Mouse (Mus musculus): ENCODE results near the gene Gigyf2. TPM values are rescaled to one million over a fixed set of nuclear protein-coding genes. Genes with fewer than 3 reads are reported as not detected.
A peak's percentile ranks its signal among the peaks of the same experiment; 100 is the strongest.

Gene Gigyf2
- polyA plus RNA-seq, 1 experiment: 19.0 TPM

DNA sequence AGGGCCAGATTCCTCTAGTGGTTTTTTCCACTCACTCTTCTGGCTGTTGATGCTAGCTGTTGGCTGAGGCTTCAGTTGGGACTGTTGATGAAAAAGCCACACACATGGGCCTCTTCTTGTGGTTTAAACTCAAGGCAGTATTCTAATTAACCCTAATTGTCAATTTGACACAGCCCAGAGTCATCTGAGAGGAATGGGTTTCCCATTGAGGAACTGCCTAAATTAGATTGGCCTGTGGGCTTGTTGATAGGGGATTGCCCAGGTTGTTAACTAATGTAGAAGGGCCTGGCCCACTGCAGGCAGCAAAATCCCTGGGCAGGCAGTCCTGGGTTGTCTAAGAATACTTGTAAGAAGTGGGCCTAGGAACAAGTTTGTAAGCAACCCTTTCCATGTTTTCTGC lies 2.1 kb upstream of the Gigyf2 start:
- H3K36me3 ChIP-seq (ENCODE audit: control insufficient read depth, insufficient read depth): no peaks in the 10 kb centered on the region
- no peak overlapping the region for H3ac ChIP-seq (ENCODE audit: control insufficient read depth, insufficient read length)
- TF ChIP-seq MYOG (IDR thresholded peaks at IDR 0.05; ENCODE audit: control insufficient read depth in 1 of 3, insufficient read depth in 1 of 3, insufficient read length in 2 of 3, low read depth in 2 of 3): no peak
- no peak for TF ChIP-seq TCF3 (IDR thresholded peaks at IDR 0.05; ENCODE audit: insufficient read length, low read depth)
- TF ChIP-seq TCF12 (IDR thresholded peaks at IDR 0.05; ENCODE audit: insufficient read depth, poor library complexity, severe bottlenecking): no peak
- no peak for TF ChIP-seq SRF (IDR thresholded peaks at IDR 0.05; ENCODE audit: control insufficient read depth, insufficient read length, low read depth)
- no peak for TF ChIP-seq MYOD1 (IDR thresholded peaks at IDR 0.05; ENCODE audit: control insufficient read depth in 1 of 3, insufficient read length in 2 of 3, low read depth in 2 of 3)
- no peak for TF ChIP-seq CEBPB (IDR thresholded peaks at IDR 0.05; ENCODE audit: insufficient read depth, poor library complexity, severe bottlenecking)
- no peak for TF ChIP-seq E2F4 (IDR thresholded peaks at IDR 0.05; ENCODE audit: insufficient read depth)
- no peak for TF ChIP-seq REST (IDR thresholded peaks at IDR 0.05; ENCODE audit: insufficient read depth, insufficient read length)
- no peak for TF ChIP-seq MAX (IDR thresholded peaks at IDR 0.05; ENCODE audit: low read depth)
- no peak for TF ChIP-seq POLR2AphosphoS2 (IDR thresholded peaks at IDR 0.05; ENCODE audit: insufficient read length, low read depth)
- TF ChIP-seq USF1 (IDR thresholded peaks at IDR 0.05; ENCODE audit: low read depth): no peak
- no peak for TF ChIP-seq POLR2A (IDR thresholded peaks at IDR 0.05; ENCODE audit: insufficient read length, low read depth)
- H3K27me3 ChIP-seq (ENCODE audit: control insufficient read depth, insufficient read depth, insufficient read length): no peaks in the 10 kb centered on the region
- H3K4me3 ChIP-seq: no peak overlapping the region
- H3K4me2 ChIP-seq (ENCODE audit: low read depth): no peak overlapping the region
- peaks cover 22% of the 10 kb centered on the region for H3K79me2 ChIP-seq (ENCODE audit: control insufficient read depth, insufficient read depth)

DNA sequence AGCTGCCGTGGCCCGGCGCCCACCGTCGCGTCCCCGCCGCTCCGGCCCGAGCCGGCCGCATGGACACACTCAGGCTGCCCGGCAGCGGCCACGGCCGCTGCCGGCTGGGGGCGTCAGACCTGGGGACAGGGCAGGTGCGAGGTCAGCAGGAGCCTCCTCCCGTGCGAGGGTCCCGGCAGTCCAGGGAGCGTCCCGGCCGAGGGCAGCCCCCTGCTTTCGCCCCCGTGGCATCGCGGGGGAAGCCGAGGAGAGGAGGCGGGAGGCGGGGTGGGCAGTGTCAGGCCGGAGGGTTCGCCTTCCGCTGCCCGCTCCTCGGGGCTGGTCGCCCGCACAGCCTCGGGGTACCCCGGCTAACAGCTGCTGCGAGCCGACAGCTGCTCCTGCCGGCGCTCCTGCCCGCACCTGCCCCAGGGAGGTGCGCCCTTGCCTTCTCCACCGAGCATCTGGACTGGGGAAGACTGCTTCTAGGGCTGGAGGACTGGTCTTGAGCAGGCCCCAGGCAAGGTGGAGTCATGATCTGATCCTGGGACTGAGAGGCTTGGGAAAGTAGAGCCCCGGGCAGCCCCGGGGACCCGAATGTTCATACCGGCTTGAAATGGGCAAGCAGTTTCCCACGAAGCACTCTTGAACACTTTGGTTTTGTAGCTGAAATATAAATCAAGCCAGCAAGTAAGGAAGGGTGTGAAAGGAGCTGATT lies 515 bp downstream of the Gigyf2 start:
- Histone ChIP-seq H3K4me3 (peak overlapping the region; percentile 58), H3K36me3 (ENCODE audit: control insufficient read depth, insufficient read depth) (no peaks in the 10 kb centered on the region), H3ac (ENCODE audit: control insufficient read depth, insufficient read length) (peak overlapping the region; percentile 74), H3K79me2 (ENCODE audit: control insufficient read depth, insufficient read depth) (peaks cover 48% of the 10 kb centered on the region), H3K4me2 (ENCODE audit: low read depth) (peak overlapping the region; percentile 87), H3K27me3 (ENCODE audit: control insufficient read depth, insufficient read depth, insufficient read length) (no peaks in the 10 kb centered on the region)
- TF ChIP-seq REST (IDR thresholded peaks at IDR 0.05; ENCODE audit: insufficient read depth, insufficient read length) (no peak), POLR2A (IDR thresholded peaks at IDR 0.05; ENCODE audit: insufficient read length, low read depth) (no peak), TCF12 (IDR thresholded peaks at IDR 0.05; ENCODE audit: insufficient read depth, poor library complexity, severe bottlenecking) (no peak), MYOG (IDR thresholded peaks at IDR 0.05; ENCODE audit: control insufficient read depth in 1 of 3, insufficient read depth in 1 of 3, insufficient read length in 2 of 3, low read depth in 2 of 3) (peak in 2 of 3 experiments; percentile 93 to 94), CEBPB (IDR thresholded peaks at IDR 0.05; ENCODE audit: insufficient read depth, poor library complexity, severe bottlenecking) (no peak), E2F4 (IDR thresholded peaks at IDR 0.05; ENCODE audit: insufficient read depth) (no peak), USF1 (IDR thresholded peaks at IDR 0.05; ENCODE audit: low read depth) (no peak), MAX (IDR thresholded peaks at IDR 0.05; ENCODE audit: low read depth) (no peak), TCF3 (IDR thresholded peaks at IDR 0.05; ENCODE audit: insufficient read length, low read depth) (peak; percentile 77), MYOD1 (IDR thresholded peaks at IDR 0.05; ENCODE audit: control insufficient read depth in 1 of 3, insufficient read length in 2 of 3, low read depth in 2 of 3) (peak in 2 of 3 experiments; percentile 84 to 89), POLR2AphosphoS2 (IDR thresholded peaks at IDR 0.05; ENCODE audit: insufficient read length, low read depth) (peak; percentile 37), SRF (IDR thresholded peaks at IDR 0.05; ENCODE audit: control insufficient read depth, insufficient read length, low read depth) (no peak)

DNA sequence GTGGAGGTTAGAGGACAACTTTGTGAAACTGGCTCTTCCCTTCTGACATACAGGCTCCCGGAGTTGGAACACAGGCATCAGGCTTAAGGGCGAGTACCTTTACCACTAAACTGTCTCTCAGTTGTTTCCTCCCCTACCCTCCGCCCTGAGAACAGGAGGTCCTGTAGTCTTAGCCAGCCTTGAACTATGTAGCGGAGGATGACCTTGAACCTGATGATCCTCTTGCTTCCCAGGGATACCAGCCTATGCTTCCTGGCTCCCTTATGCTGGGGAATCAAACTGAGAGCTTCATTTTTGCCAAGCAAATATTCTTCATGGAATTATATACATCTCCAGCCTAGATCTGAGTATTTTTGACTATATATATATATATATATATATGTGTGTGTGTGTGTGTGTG lies 5.0 kb downstream of the Gigyf2 start:
- Histone ChIP-seq H3K4me3 (no peak overlapping the region), H3ac (ENCODE audit: control insufficient read depth, insufficient read length) (no peak overlapping the region), H3K27me3 (ENCODE audit: control insufficient read depth, insufficient read depth, insufficient read length) (no peaks in the 10 kb centered on the region), H3K36me3 (ENCODE audit: control insufficient read depth, insufficient read depth) (peaks cover 16% of the 10 kb centered on the region), H3K79me2 (ENCODE audit: control insufficient read depth, insufficient read depth) (peaks cover 88% of the 10 kb centered on the region), H3K4me2 (ENCODE audit: low read depth) (no peak overlapping the region)
- TF ChIP-seq MAX (IDR thresholded peaks at IDR 0.05; ENCODE audit: low read depth) (no peak), MYOG (IDR thresholded peaks at IDR 0.05; ENCODE audit: control insufficient read depth in 1 of 3, insufficient read depth in 1 of 3, insufficient read length in 2 of 3, low read depth in 2 of 3) (no peak), TCF3 (IDR thresholded peaks at IDR 0.05; ENCODE audit: insufficient read length, low read depth) (no peak), CEBPB (IDR thresholded peaks at IDR 0.05; ENCODE audit: insufficient read depth, poor library complexity, severe bottlenecking) (no peak), MYOD1 (IDR thresholded peaks at IDR 0.05; ENCODE audit: control insufficient read depth in 1 of 3, insufficient read length in 2 of 3, low read depth in 2 of 3) (no peak), USF1 (IDR thresholded peaks at IDR 0.05; ENCODE audit: low read depth) (no peak), POLR2AphosphoS2 (IDR thresholded peaks at IDR 0.05; ENCODE audit: insufficient read length, low read depth) (no peak), E2F4 (IDR thresholded peaks at IDR 0.05; ENCODE audit: insufficient read depth) (no peak), REST (IDR thresholded peaks at IDR 0.05; ENCODE audit: insufficient read depth, insufficient read length) (no peak), POLR2A (IDR thresholded peaks at IDR 0.05; ENCODE audit: insufficient read length, low read depth) (no peak), SRF (IDR thresholded peaks at IDR 0.05; ENCODE audit: control insufficient read depth, insufficient read length, low read depth) (no peak)

DNA sequence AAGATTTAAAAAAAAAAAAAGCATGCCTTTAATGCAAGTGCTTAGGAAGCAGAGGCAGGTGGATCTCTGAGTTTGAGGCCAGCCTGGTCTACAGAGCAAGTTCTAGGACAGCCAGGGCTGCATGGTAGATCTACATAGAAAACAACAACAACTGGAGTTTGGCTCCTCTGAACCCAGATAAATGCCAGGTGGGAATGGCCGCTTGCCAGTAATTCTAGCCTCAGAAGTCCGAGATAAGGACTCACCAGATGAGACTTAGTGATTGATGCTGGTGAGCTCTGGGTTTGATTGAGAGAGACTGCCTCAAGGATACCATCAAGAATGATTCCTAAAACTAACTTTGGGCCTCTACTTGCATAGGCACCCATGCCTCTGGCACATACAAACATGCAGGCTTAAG lies 23.8 kb downstream of the Gigyf2 start:
- Histone ChIP-seq H3K4me3 (no peak overlapping the region), H3ac (ENCODE audit: control insufficient read depth, insufficient read length) (no peak overlapping the region), H3K4me2 (ENCODE audit: low read depth) (no peak overlapping the region), H3K79me2 (ENCODE audit: control insufficient read depth, insufficient read depth) (peaks cover 69% of the 10 kb centered on the region), H3K27me3 (ENCODE audit: control insufficient read depth, insufficient read depth, insufficient read length) (no peaks in the 10 kb centered on the region), H3K36me3 (ENCODE audit: control insufficient read depth, insufficient read depth) (peaks cover 17% of the 10 kb centered on the region)
- TF ChIP-seq SRF (IDR thresholded peaks at IDR 0.05; ENCODE audit: control insufficient read depth, insufficient read length, low read depth) (no peak), REST (IDR thresholded peaks at IDR 0.05; ENCODE audit: insufficient read depth, insufficient read length) (no peak), CEBPB (IDR thresholded peaks at IDR 0.05; ENCODE audit: insufficient read depth, poor library complexity, severe bottlenecking) (no peak), USF1 (IDR thresholded peaks at IDR 0.05; ENCODE audit: low read depth) (no peak), MYOD1 (IDR thresholded peaks at IDR 0.05; ENCODE audit: control insufficient read depth in 1 of 3, insufficient read length in 2 of 3, low read depth in 2 of 3) (no peak), POLR2A (IDR thresholded peaks at IDR 0.05; ENCODE audit: insufficient read length, low read depth) (no peak), TCF12 (IDR thresholded peaks at IDR 0.05; ENCODE audit: insufficient read depth, poor library complexity, severe bottlenecking) (no peak), MAX (IDR thresholded peaks at IDR 0.05; ENCODE audit: low read depth) (no peak), E2F4 (IDR thresholded peaks at IDR 0.05; ENCODE audit: insufficient read depth) (no peak), POLR2AphosphoS2 (IDR thresholded peaks at IDR 0.05; ENCODE audit: insufficient read length, low read depth) (no peak), TCF3 (IDR thresholded peaks at IDR 0.05; ENCODE audit: insufficient read length, low read depth) (no peak), MYOG (IDR thresholded peaks at IDR 0.05; ENCODE audit: control insufficient read depth in 1 of 3, insufficient read depth in 1 of 3, insufficient read length in 2 of 3, low read depth in 2 of 3) (no peak)

Measured in myocyte (in vitro differentiated cells).